Mouse (Mus musculus) neural tube, embryonic 12.5 days (tissue): ENCODE measurements around the gene Slc22a20. TPM values are rescaled to one million over a fixed set of nuclear protein-coding genes. Genes with fewer than 3 reads are reported as not detected.

ENCODE experiments used
- polyA plus RNA-seq: library from polyadenylated mRNA; unstranded; fragments of >200 nt; fragmentation: Nextera tagmentation; extraction: Ambion mirVana; gene quantifications from 2 replicates; pipeline ENCODE4 v1.2.1, GENCODE M21; 2016

Slc22a20 gene
- polyA plus RNA-seq, 1 experiment from 2014 or later = not detected

Other genes with a start within 250 kb of the Slc22a20 start
- 10.6 and 12.6 TPM in 2 replicates for gene Ltbp3, start 245.2 kb downstream of the Slc22a20 start, polyA plus RNA-seq
- 66.1 and 70.4 TPM in 2 replicates for gene Scyl1, start 214.7 kb downstream of the Slc22a20 start, polyA plus RNA-seq
- gene Frmd8, start 110.9 kb downstream of the Slc22a20 start, polyA plus RNA-seq = 27.0 and 33.0 TPM in 2 replicates
- gene Slc25a45, start 108.3 kb downstream of the Slc22a20 start, polyA plus RNA-seq = 1.7 and 2.5 TPM in 2 replicates
- 10.5 and 11.8 TPM in 2 replicates for gene Tigd3, start 92.0 kb downstream of the Slc22a20 start, polyA plus RNA-seq
- 156 and 174 TPM in 2 replicates for gene Dpf2, start 73.1 kb downstream of the Slc22a20 start, polyA plus RNA-seq
- gene Cdc42ep2, start 61.3 kb downstream of the Slc22a20 start, polyA plus RNA-seq = 4.7 and 5.7 TPM in 2 replicates
- gene Pola2, start 21.9 kb downstream of the Slc22a20 start, polyA plus RNA-seq = 44.4 and 46.6 TPM in 2 replicates
- gene Capn1, start 29.8 kb upstream of the Slc22a20 start, polyA plus RNA-seq = 5.6 and 6.4 TPM in 2 replicates
- gene Syvn1, start 60.4 kb upstream of the Slc22a20 start, polyA plus RNA-seq = 33.2 and 35.2 TPM in 2 replicates
- 66.0 and 68.6 TPM in 2 replicates for gene Mrpl49, start 71.6 kb upstream of the Slc22a20 start, polyA plus RNA-seq
- 635 and 643 TPM in 2 replicates for gene Fau, start 71.7 kb upstream of the Slc22a20 start, polyA plus RNA-seq
- gene Znhit2, start 75.0 kb upstream of the Slc22a20 start, polyA plus RNA-seq = 34.3 and 38.2 TPM in 2 replicates
- 44.3 and 45.9 TPM in 2 replicates for gene Tm7sf2, start 82.2 kb upstream of the Slc22a20 start, polyA plus RNA-seq
- gene Vps51, start 91.1 kb upstream of the Slc22a20 start, polyA plus RNA-seq = 79.4 and 80.6 TPM in 2 replicates
- not detected in 2 replicates for gene Tmem262, start 93.9 kb upstream of the Slc22a20 start, polyA plus RNA-seq
- gene Gm28374, start 96.1 kb upstream of the Slc22a20 start, polyA plus RNA-seq = 2.6 and 3.2 TPM in 2 replicates
- gene Zfpl1, start 98.8 kb upstream of the Slc22a20 start, polyA plus RNA-seq = 72.4 and 75.0 TPM in 2 replicates
- gene Cdca5, start 98.8 kb upstream of the Slc22a20 start, polyA plus RNA-seq = 27.1 and 28.4 TPM in 2 replicates
- 0.33 TPM in 1 of 2 replicates, not detected in the other for gene AC131692.1, start 108.3 kb upstream of the Slc22a20 start, polyA plus RNA-seq
- gene Naaladl1, start 119.6 kb upstream of the Slc22a20 start, polyA plus RNA-seq = 0.63 and 0.82 TPM in 2 replicates
- gene Sac3d1, start 132.5 kb upstream of the Slc22a20 start, polyA plus RNA-seq = 53.5 and 59.0 TPM in 2 replicates
- 40.3 and 42.3 TPM in 2 replicates for gene Snx15, start 142.2 kb upstream of the Slc22a20 start, polyA plus RNA-seq
- not detected in 2 replicates for gene Batf2, start 154.8 kb upstream of the Slc22a20 start, polyA plus RNA-seq
- 100 and 102 TPM in 2 replicates for gene Arl2, start 155.4 kb upstream of the Slc22a20 start, polyA plus RNA-seq
- gene Majin, start 198.2 kb upstream of the Slc22a20 start, polyA plus RNA-seq = not detected in 2 replicates
- gene Gpha2, start 240.2 kb upstream of the Slc22a20 start, polyA plus RNA-seq = not detected in 2 replicates
- gene Ppp2r5b, start 249.7 kb upstream of the Slc22a20 start, polyA plus RNA-seq = 77.8 and 82.8 TPM in 2 replicates